Mouse (Mus musculus) heart, postnatal 0 days (tissue): ENCODE measurements around the gene Zfp974. TPM values are rescaled to one million over a fixed set of nuclear protein-coding genes. Genes with fewer than 3 reads are reported as not detected.

ENCODE experiments used
- ATAC-seq: fragments of 200-750 bp; cut with Nextera tagmentation; 2 replicates; pipeline ENCODE4 v1.8.0; 2017; ENCODE audit warnings: low read depth, moderate number of reproducible peaks, moderate library complexity; ENCODE audit not compliant: insufficient read depth
- DNase-seq: peaks from one replicate; pipeline ENCODE4 v3.0.0-alpha.2; 2016; ENCODE audit warnings: low spot score
- H3K27ac ChIP-seq: fragments of 300-500 bp; sonication (generic); 2 replicates; pipeline ENCODE4 v1.5.1; 2014; ENCODE audit warnings: low read depth, mild to moderate bottlenecking
- H3K27me3 ChIP-seq: fragments of 300-500 bp; sonication (generic); 2 replicates; pipeline ENCODE4 v1.6.1; 2014; ENCODE audit warnings: low read length, mixed read lengths; ENCODE audit not compliant: control insufficient read depth, insufficient read depth
- H3K36me3 ChIP-seq: fragments of 300-500 bp; sonication (generic); replicated peaks from 2 replicates; pipeline ENCODE4 v1.6.1; 2014; ENCODE audit warnings: low read length, mixed read lengths; ENCODE audit not compliant: control insufficient read depth, insufficient read depth
- H3K4me1 ChIP-seq: fragments of 300-500 bp; sonication (generic); 2 replicates; pipeline ENCODE4 v1.6.1; 2014; ENCODE audit warnings: antibody characterized with exemption; ENCODE audit not compliant: control insufficient read depth, insufficient read depth
- H3K4me2 ChIP-seq: fragments of 300-500 bp; sonication (generic); 2 replicates; pipeline ENCODE4 v1.6.1; 2014; ENCODE audit warnings: low read depth, mild to moderate bottlenecking, low read length, moderate library complexity
- H3K4me3 ChIP-seq: fragments of 300-500 bp; sonication (generic); 2 replicates; pipeline ENCODE4 v1.5.1; 2014; ENCODE audit warnings: low read depth, low read length
- H3K9ac ChIP-seq: fragments of 300-500 bp; sonication (generic); replicated peaks from 2 replicates; pipeline ENCODE4 v1.6.1; 2014; ENCODE audit warnings: low read depth, low read length, mixed read lengths
- H3K9me3 ChIP-seq: fragments of 300-500 bp; sonication (generic); replicated peaks from 2 replicates; pipeline ENCODE4 v1.6.1; 2016; ENCODE audit warnings: low read length; ENCODE audit not compliant: control insufficient read depth
- CTCF ChIP-seq: IDR thresholded peaks from 2 replicates; pipeline ENCODE4 v1.5.1; 2016; ENCODE audit warnings: antibody characterized with exemption, control low read depth, low read depth
- EP300 ChIP-seq: IDR thresholded peaks from 2 replicates; pipeline ENCODE4 v1.6.1; 2016; ENCODE audit warnings: antibody characterized with exemption, low read depth
- WGBS: fragments of 180-500 bp; shearing (Covaris S2); extraction: QIAGEN DNeasy Blood & Tissue Kit; methylation state at CpG from one replicate; pipeline ENCODE4 v1.1.7; 2014; 5-methylcytosine and 5-hydroxymethylcytosine counted together
- polyA plus RNA-seq: library from polyadenylated mRNA; unstranded; fragments of >200 nt; fragmentation: Nextera tagmentation; extraction: Ambion mirVana; gene quantifications from 2 replicates; pipeline ENCODE4 v1.2.1, GENCODE M21; 2015
- total RNA-seq: library from RNA; depleted of rRNA; stranded (reverse); fragments of >200 nt; gene quantifications from 2 replicates; pipeline ENCODE4 v1.2.3, GENCODE M21; 2014; ENCODE audit warnings: low replicate concordance; rRNA removed

Gene Zfp974
- total and polyA plus RNA-seq, 2 experiments from 2014 or later, result 1.8 to 4.9 TPM

GRCm38 (mm10) chr7:27859301-27860251, 69.7 kb downstream of the Zfp974 start:
- Histone ChIP-seq H3K4me1 (peaks cover 6% of the 10 kb centered on the region), H3K27ac (peak overlapping the region; percentile 87), H3K9ac (peak overlapping the region; percentile 73), H3K4me2 (peak overlapping the region; percentile 66), H3K4me3 (peak overlapping the region; percentile 69), H3K9me3 (no peaks in the 10 kb centered on the region), H3K27me3 (no peaks in the 10 kb centered on the region), H3K36me3 (peaks cover 11% of the 10 kb centered on the region)
- no peak for TF ChIP-seq CTCF
- no peak for TF ChIP-seq EP300
- ATAC-seq, result peak; percentile 59
- peak; percentile 70 for DNase-seq
- WGBS, result 9% methylated on average over 10 of the region's 10 CpGs

Other genes starting within 250 kb of the Zfp974 start
- 1.4 and 2.5 TPM in 2 replicates for gene Zfp607b, start 240.1 kb downstream of the Zfp974 start, total RNA-seq
- 2.1 and 2.4 TPM in 2 replicates for gene Zfp607b, start 240.1 kb downstream of the Zfp974 start, polyA plus RNA-seq
- 3.8 and 4.1 TPM in 2 replicates for gene Zfp60, start 198.1 kb downstream of the Zfp974 start, total RNA-seq
- gene Zfp60, start 198.1 kb downstream of the Zfp974 start, polyA plus RNA-seq, result 11.0 and 11.1 TPM in 2 replicates
- 2.6 and 22.2 TPM in 2 replicates for gene Zfp626, start 122.3 kb downstream of the Zfp974 start, total RNA-seq
- 0.91 and 1.0 TPM in 2 replicates for gene Zfp626, start 122.3 kb downstream of the Zfp974 start, polyA plus RNA-seq
- gene Zfp59, start 90.9 kb downstream of the Zfp974 start, total RNA-seq, result 3.1 and 5.5 TPM in 2 replicates
- gene Zfp59, start 90.9 kb downstream of the Zfp974 start, polyA plus RNA-seq, result 3.5 and 3.6 TPM in 2 replicates
- gene Zfp607a, start 71.9 kb downstream of the Zfp974 start, total RNA-seq, result 3.9 and 4.5 TPM in 2 replicates
- 2.3 and 2.4 TPM in 2 replicates for gene Zfp607a, start 71.9 kb downstream of the Zfp974 start, polyA plus RNA-seq
- gene Zfp780b, start 49.7 kb upstream of the Zfp974 start, total RNA-seq, result 6.2 and 7.2 TPM in 2 replicates
- 7.9 and 8.5 TPM in 2 replicates for gene Zfp780b, start 49.7 kb upstream of the Zfp974 start, polyA plus RNA-seq
- 0.15 and 1.7 TPM in 2 replicates for gene Zfp850, start 84.7 kb upstream of the Zfp974 start, total RNA-seq
- gene Zfp850, start 84.7 kb upstream of the Zfp974 start, polyA plus RNA-seq, result 0.75 and 0.87 TPM in 2 replicates
- 146 and 199 TPM in 2 replicates for gene Psmc4, start 120.6 kb upstream of the Zfp974 start, total RNA-seq
- 203 and 207 TPM in 2 replicates for gene Psmc4, start 120.6 kb upstream of the Zfp974 start, polyA plus RNA-seq
- 0.46 TPM in 1 of 2 replicates, not detected in the other for gene Fcgbp, start 141.8 kb upstream of the Zfp974 start, total RNA-seq
- not detected in 2 replicates for gene Fcgbp, start 141.8 kb upstream of the Zfp974 start, polyA plus RNA-seq
- not detected in 2 replicates for gene 9530053A07Rik, start 200.0 kb upstream of the Zfp974 start, total RNA-seq
- gene 9530053A07Rik, start 200.0 kb upstream of the Zfp974 start, polyA plus RNA-seq, result 0.01 and 0.04 TPM in 2 replicates
- gene Fbl, start 240.2 kb upstream of the Zfp974 start, total RNA-seq, result 6.6 and 21.8 TPM in 2 replicates
- gene Fbl, start 240.2 kb upstream of the Zfp974 start, polyA plus RNA-seq, result 44.3 and 51.3 TPM in 2 replicates